Mouse (Mus musculus) spleen, postnatal 0 days (tissue): ENCODE data around the gene Arhgap15. TPM values are rescaled to one million over a fixed set of nuclear protein-coding genes. Genes with fewer than 3 reads are reported as not detected.

Experiments
- polyA plus RNA-seq: library from polyadenylated mRNA; unstranded; fragments of >200 nt; fragmentation: Nextera tagmentation; extraction: Ambion mirVana; gene quantifications from 2 replicates; pipeline ENCODE4 v1.2.1, GENCODE M21; 2015

Arhgap15 gene
- polyA plus RNA-seq, result 18.1 and 21.9 TPM in 2 replicates

DNA sequence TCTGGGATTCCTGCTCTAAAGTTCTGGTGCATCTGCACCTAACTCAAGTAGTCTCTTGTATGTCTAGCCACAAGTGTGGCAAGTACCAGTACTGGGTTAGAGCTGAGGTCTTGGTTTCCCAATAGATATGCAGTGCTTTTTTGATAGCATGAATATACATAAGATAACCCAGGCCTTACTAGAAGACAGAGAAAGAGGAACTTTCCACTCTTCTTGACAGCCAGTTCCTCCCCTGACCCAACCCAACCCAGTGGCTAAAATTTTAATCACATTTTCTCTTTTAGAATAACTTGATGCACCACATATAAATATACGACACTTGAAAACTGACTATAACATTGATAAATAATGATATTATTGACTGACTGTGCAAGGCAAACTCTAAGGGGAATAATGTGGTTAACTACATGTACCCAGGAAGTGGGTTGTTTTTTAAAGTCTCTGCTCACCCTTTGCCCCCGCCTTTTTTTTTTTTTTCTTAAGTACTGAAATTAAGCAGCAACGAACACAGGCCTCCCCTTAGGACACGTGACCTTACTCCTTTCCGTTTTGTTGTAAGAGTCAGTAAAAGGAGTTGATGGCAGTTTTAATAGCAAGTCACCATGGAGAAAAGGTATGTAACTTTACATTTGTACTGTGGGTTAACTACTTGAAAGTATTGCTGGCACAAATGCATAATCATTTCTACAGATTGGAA lies at the start of gene Arhgap15:
Gene Arhgap15 (plus strand): TSS at position 538 of the 697 bp plus-strand sequence.

Other genes starting within 250 kb of the Arhgap15 start
- 0.31 and 0.62 TPM in 2 replicates for gene Kynu, start 193.5 kb upstream of the Arhgap15 start, polyA plus RNA-seq